Mouse (Mus musculus) left cerebral cortex, adult 2 months (tissue): ENCODE measurements at regions not wholly inside any gene's neighbourhood (a gene's known extent, or its start where the extent isn't known, plus 50 kb on each side); places are given as distances from the start of the nearest gene placed in this dataset.
A peak's percentile ranks its signal among the peaks of the same experiment; 100 is the strongest.

Source experiments
- DNase-seq, 2 experiments: peaks; one replicate each; pipeline ENCODE4 v3.0.0; 2021 to 2022; ENCODE audit warnings: low spot score in 2 of 2, mixed read lengths in 1 of 2; ENCODE audit errors: extremely low spot score in 1 of 2
- H3K27ac ChIP-seq: fragments of 200-600 bp; 2 replicates; pipeline ENCODE4 v1.8.1; 2022
- H3K4me3 ChIP-seq: fragments of 200-600 bp; 2 replicates; pipeline ENCODE4 v1.8.1; 2022
- CTCF ChIP-seq: fragments of 200-600 bp; IDR thresholded peaks from 2 replicates; pipeline ENCODE4 v1.8.1; 2022; ENCODE audit warnings: antibody characterized with exemption, mild to moderate bottlenecking, moderate library complexity
- intact Hi-C: fragments of 180-260 bp; cut with DNase I; formaldehyde crosslinking; loops from one replicate; pipeline ENCODE4 v1.15.1; 2025

DNA sequence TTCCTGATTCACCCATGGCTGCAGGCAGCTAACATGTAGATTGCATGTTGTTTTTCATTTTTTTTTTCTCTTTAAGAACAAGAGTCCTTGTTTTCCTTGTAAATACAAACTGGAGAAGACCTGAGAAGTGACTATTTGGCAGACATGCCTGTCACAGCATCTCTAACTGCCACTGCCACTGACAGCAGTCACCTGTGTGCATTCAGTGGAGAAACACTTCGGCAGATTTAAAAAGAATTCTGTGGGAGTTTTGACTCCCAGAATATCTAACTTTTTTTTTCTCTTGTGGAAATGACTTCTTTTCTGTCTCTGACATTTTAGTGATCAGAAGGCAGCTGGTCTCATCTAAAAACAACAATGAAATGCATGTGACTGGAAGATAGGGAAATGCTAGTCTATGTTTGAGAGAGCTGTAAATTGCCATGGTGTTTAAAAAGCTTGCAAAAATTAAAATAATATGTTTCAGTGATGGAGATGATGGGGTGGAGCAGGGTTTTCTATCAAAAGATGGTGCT lies 526.0 kb upstream of the Agtr1b start:
- TF ChIP-seq CTCF, result no peak
- no peak overlapping the region for H3K4me3 ChIP-seq
- DNase-seq, result no peak
- peak overlapping the region; percentile 85 for H3K27ac ChIP-seq
- intact Hi-C loops, result loop anchor here (5.0 to 10.0 kb wide), 6 partner anchors 71 to 672 kb away; no protein-coding TSS in a partner anchor

DNA sequence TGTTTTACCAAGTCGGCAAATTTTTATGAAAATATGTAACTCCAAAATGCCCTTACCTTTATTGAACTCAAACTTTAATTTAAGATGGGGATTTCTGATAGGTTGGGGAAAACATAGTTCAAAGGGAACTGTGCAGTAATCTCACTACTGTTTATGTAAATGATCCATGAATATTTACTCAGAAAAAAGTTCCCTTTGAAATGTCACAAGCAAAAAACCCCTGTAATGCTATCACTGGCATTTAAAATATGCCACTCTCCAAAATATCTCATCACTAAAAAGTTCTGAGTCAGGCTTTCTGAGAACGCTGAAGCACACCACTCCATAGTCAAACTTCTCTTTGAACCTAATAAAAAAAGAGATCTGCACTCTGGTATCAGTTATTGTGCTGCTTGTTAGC lies 497.3 kb upstream of the Agtr1b start:
- intact Hi-C loops, result no loop called here
- DNase-seq, result no peak
- H3K4me3 ChIP-seq, result no peak overlapping the region
- no peak overlapping the region for H3K27ac ChIP-seq
- TF ChIP-seq CTCF, result no peak

DNA sequence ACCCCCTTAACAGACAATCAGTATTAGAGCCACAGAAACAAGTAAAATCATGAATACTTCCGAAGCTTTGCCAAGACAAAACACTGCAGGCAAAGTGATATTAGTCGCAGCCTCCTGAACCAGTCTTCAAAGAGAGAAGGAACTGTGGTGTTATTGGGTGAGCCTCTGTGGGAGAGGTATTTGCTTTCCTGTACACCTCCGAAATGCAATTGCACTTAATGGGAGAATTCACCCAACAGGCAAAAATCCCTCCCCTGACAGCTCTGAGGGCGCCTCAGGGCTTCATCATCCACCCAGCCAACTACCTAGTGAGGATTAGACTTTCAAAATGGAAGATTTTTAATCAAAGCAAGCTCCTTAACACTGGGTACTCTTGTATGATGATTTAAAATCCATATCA lies 464.1 kb upstream of the Agtr1b start:
- intact Hi-C loops, result no loop called here
- no peak overlapping the region for H3K4me3 ChIP-seq
- no peak for DNase-seq
- H3K27ac ChIP-seq, result no peak overlapping the region
- TF ChIP-seq CTCF, result no peak

DNA sequence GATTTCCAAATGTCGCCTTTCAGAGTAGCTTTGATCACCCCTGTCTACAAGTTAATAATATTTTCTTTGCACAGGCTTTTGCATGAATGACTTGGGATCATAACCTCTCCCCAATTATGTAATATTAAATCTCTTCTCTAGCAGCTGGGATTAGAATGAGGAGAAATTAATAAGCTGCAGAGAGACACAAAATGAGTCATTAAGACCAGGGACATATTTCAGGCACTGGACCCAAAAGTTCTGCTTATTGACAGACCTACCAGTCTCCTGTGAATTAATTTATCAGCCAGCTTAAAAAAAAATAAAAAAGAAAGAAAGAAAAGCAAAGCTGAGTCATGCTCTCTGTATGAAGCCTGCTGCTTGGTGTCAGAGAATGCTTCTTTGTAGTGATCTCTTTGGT lies 462.4 kb upstream of the Agtr1b start:
- intact Hi-C loops, result loop anchor here (10.0 kb wide), 1 partner anchor 165 kb away; no protein-coding TSS in a partner anchor
- TF ChIP-seq CTCF, result no peak
- no peak for DNase-seq
- H3K27ac ChIP-seq, result peak overlapping the region; percentile 72
- no peak overlapping the region for H3K4me3 ChIP-seq

DNA sequence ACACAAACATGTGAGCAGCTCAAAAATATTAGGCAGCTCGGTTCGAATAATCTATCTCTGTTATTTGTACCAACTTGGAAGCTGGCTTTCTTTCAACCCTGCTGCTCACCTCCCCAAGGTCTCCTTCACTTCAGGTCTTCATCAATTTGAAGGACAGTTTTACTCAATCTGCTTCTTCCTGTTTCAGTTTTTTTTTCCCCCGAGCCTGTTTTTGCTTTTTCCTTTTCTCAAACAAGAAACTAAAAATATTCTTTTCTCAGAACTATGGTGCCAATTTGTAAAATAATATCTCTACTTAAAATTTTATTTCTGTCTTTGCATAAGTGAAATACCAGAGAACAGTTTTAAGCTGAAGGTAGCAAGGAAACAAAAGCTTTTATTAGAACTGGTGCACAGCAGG lies 461.8 kb upstream of the Agtr1b start:
- no peak for TF ChIP-seq CTCF
- intact Hi-C loops, result loop anchor here (10.0 kb wide), 1 partner anchor 166 kb away; no protein-coding TSS in a partner anchor

DNA sequence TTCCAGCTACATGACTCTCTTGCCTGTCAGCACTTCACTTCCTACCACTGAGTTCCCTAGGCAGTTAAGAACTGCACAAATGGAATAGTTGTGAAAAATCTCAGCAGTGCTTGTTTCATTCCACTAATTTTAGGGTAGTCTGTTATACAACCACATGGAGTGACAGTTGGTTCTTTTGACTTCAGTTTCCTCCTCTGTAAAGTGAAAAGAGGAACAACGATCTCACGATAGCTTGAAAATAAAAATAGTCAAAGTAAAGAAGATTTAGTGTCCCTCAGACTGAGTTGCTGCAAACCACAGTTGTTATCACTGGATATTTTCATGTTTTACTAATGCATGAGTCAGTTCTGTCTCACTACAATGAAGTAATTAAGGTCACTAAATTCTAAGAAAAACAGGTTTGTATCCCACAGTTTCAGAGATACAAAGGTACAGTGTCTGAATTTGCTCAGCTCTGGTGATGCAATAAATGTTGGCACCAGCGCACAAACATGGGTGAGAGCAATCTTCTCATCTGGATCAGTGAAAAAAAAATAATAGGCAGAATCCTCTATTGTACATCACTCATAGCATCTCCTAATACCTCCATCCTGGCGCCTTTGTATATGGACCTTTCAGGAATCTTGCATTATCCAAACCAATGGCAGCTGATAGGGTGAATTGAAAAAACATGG lies 458.8 kb upstream of the Agtr1b start:
- intact Hi-C loops, result loop anchor here (10.0 kb wide), 1 partner anchor 169 kb away; no protein-coding TSS in a partner anchor
- no peak for DNase-seq

More for the DNA sequence above, 461.8 kb upstream of the Agtr1b start:
- Histone ChIP-seq H3K4me3 (no peak overlapping the region), H3K27ac (peak overlapping the region; percentile 72)
- no peak for DNase-seq

DNA sequence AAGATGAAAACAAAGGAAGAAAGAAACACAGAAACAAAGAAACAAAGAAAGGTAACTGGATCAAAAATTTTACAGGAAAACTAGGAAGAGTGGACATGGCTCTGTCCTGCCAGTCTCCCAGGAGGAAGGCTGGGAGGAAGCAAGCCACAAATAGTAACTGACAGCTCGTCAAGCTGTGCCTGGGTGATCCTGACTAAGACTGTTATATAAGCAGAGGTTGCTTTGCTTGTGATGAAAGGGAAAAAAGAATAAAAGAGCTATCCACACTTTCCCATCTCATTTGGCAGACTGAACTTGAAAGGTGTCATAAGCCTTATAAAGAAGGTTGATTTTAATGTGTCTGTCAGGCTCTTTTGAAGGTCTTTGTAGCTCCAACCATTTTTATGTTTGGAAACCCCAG lies 455.2 kb upstream of the Agtr1b start:
- no peak overlapping the region for H3K4me3 ChIP-seq
- H3K27ac ChIP-seq, result peak overlapping the region; percentile 87
- intact Hi-C loops, result loop anchor here (2.0 to 10.0 kb wide), 7 partner anchors 70 to 655 kb away; no protein-coding TSS in a partner anchor
- TF ChIP-seq CTCF, result no peak
- peak; percentile 32 to 59 for DNase-seq

More for the DNA sequence above, 458.8 kb upstream of the Agtr1b start:
- Histone ChIP-seq H3K27ac (peak overlapping the region; percentile 32; the same call in 1 of the 2 replicates), H3K4me3 (no peak overlapping the region)
- TF ChIP-seq CTCF, result no peak

DNA sequence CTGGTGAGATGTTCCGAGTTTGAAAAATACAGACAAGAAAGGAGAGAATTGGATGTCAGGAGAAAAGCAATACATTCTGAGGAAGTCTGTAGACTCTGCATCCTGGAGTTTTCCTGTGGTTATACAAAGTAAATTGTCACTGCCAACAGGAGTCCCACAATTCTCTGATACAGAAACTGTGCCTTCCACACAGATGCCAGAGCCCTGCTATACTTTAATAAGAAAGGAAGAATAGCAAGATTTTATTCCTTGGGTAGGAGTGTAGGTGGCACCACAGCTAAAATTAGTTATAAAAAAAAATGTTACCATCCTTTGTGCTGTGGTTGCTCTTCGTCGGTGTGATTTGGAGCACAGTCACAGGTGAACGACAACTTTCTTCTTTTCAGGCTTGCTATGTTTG lies 454.7 kb upstream of the Agtr1b start:
- DNase-seq, result no peak
- Histone ChIP-seq H3K4me3 (no peak overlapping the region), H3K27ac (peak overlapping the region; percentile 87)
- no peak for TF ChIP-seq CTCF
- intact Hi-C loops, result loop anchor here (2.0 to 10.0 kb wide), 7 partner anchors 71 to 656 kb away; no protein-coding TSS in a partner anchor

DNA sequence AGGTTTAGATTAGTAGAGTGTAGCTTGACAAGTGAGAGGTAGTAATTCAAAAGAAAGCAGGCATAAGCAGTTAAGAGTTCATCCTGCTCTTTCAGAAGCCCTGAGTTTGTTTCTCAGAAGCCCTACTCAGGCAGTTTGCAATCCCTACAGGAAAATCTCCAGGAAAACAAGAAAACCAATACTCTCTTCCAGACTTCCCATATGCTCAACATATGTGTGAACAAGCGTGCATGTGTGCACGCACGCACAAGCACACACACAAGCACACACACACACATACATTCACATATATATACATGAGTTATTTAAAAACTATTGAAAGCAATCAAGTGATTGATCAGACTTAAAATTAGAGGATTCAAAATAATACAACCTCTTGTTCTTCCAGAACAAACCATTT lies 453.1 kb upstream of the Agtr1b start:
- DNase-seq, result no peak
- intact Hi-C loops, result loop anchor here (5.0 to 10.0 kb wide), 6 partner anchors 72 to 657 kb away; no protein-coding TSS in a partner anchor

DNA sequence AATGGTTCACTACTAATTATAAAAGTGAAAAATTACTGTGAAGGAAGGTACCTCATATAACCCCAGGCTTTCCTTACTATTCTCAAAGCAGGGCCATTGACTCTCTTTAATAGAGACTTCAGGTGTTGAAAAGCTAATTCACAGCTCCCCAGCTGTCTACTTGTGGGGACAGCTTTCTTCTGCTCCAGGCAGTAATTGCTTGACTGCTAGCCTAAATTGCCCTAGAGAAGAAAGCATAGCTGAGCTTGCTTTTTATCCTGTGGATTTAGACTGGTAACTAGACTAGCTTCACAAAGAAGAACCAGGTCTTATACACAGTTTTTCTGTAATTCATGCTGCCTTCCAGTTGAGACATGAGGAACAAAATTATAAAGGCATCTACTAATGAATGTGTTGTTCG lies 452.6 kb upstream of the Agtr1b start:
- no peak for TF ChIP-seq CTCF
- H3K4me3 ChIP-seq, result no peak overlapping the region
- no peak for DNase-seq
- intact Hi-C loops, result no loop called here
- H3K27ac ChIP-seq, result peak overlapping the region; percentile 58

More for the DNA sequence above, 453.1 kb upstream of the Agtr1b start:
- Histone ChIP-seq H3K27ac (peak overlapping the region; percentile 58), H3K4me3 (no peak overlapping the region)
- TF ChIP-seq CTCF, result no peak

DNA sequence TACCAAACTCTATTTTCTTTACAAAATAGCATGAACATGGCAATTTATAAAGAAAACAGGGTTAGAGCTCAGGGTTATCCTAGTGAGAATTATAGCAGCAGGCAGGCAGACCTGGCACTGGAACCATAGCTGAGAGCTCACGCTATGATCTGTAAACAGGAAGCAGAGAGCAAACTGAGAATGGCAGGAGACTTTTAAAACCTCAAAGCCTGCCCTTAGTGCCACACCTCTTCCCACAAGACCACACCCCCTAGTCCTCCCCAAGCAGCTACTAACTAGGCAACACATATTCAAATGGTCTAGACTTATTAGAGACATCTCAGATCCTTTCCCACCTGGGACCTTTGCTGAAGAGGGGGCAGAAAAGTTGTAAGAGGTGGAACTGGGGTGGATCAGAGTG lies 449.6 kb upstream of the Agtr1b start:
- no peak overlapping the region for H3K4me3 ChIP-seq
- DNase-seq, result no peak
- no peak for TF ChIP-seq CTCF
- intact Hi-C loops, result no loop called here
- H3K27ac ChIP-seq, result no peak overlapping the region

DNA sequence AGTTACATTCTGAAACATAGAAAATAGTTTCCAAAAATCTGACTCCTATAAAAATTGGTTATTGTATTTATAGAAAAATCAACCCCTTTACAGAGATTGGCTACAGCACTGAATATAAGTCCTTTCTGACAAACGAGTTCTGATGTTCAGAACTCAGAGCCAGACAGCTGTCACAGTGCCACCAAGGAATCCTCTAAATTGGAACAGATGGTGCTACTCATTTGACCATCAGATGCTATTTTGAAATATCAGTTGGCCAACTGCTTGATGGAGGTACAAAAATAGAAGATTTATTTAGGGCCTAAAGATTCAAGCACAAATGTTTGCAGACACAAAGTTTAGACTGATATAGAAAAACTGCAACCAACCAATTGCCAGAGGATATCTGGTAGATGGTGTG lies 427.3 kb upstream of the Agtr1b start:
- H3K4me3 ChIP-seq, result no peak overlapping the region
- intact Hi-C loops, result no loop called here
- no peak overlapping the region for H3K27ac ChIP-seq
- DNase-seq, result no peak
- TF ChIP-seq CTCF, result no peak
